Mouse (Mus musculus) CH12F3 (cell line): ENCODE data around the gene Hcn1.

Experiments used
- in situ Hi-C: fragments of 300-500 bp; cut with MboI; formaldehyde crosslinking; loops from 2 replicates; pipeline ENCODE4 v1.14.3; 2020; ENCODE audit warnings: low sequenced_read_pairs

Hcn1 gene

GRCm38 (mm10) chr13:117694729-117695332 is 92.7 kb downstream of the Hcn1 start:
- in situ Hi-C loops = no loop called here

DNA sequence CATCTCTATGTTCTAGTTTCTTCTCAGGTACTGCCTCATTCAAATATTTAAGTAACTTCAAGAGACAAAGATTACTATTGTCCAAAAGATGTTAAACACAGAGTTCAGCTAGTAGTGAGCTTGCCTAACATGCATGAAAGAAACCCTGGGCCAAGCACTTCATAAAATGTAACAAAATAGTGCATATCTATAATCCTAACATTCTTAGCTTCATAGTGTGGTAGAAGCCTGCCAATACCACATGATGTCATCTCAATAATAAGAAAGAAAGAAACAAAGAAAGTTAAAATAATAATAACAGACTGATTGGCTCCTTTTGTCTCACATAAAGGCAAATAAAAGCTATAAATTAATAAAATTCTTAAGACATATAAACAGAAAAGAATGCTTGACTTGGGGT is 103.5 kb downstream of the Hcn1 start:
- in situ Hi-C loops = no loop called here

GRCm38 (mm10) chr13:117705997-117706396 is 103.9 kb downstream of the Hcn1 start:
- in situ Hi-C loops = no loop called here

GRCm38 (mm10) chr13:117706496-117706895 is 104.4 kb downstream of the Hcn1 start:
- in situ Hi-C loops = no loop called here

DNA sequence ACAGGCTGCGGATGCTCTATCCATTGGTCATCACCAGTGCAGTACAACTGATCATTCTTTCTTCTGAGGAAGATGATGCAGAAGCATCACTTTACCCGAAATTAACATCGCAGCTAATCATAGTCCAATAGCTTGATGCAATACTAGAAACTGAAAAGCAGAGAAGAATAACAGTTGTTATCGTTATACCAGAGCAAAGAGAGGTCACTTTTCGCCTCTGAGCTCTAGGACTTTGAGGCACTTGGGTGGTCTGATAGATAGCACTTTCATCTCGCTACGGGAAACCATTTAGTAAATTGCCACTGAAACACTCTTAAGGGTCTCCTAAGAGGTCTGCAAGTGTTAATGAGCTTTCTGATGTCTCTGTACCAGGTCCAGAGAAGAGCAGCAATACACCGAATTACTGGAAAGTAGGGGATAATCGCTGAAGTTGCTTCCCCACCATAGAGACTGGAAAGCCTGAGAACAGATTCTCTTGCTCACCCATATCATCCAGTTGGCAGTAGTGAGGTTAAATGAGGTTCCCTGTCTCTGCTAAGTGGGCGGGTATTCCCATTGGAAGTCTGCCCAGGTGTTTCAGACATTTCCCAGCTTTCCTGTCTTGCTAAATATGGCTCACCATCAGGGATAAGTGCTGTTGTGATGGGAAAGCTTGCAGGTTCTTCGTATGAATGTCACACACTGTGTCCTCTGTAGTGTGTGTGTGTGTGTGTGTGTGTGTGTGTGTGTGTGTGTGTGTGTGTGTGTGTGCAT is 105.0 kb downstream of the Hcn1 start:
- in situ Hi-C loops = no loop called here

DNA sequence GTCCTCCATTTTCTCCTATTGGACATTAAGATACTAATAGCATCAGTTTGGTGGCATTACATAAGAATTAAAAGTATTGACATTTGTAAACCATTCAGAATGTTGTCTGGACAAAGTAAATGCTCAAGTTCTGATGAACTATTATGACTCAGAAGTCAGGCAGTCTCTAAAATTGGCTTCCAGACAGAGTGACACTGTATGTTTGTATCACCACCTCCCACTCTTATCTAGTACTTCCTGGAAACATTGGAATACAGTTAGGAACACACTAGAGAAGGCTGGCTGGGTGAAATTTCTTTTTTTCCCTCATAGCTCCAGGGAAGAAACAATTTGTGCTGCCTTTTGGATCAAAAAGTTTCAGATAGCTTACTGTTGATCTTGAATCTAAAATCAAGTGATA is 108.7 kb downstream of the Hcn1 start:
- in situ Hi-C loops = no loop called here

DNA sequence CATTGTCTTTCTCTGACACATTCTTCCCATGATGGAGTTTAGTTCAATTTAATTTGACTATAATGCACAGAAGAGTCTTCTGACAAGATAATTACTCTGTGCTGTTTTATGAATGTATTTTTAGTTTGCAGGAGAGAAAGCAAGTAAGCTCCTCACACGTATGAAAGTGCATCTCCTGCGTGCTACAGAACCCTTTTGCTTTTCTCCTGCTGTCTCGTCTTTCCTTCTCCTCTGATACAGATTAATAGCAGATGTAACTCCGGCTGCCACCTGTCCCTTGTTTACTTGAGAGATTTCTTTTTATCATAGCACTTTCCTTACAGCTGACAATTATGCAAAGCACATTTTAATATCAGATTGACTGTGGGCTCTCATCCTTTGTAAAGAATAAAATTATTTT is 120.0 kb downstream of the Hcn1 start:
- in situ Hi-C loops = no loop called here

DNA sequence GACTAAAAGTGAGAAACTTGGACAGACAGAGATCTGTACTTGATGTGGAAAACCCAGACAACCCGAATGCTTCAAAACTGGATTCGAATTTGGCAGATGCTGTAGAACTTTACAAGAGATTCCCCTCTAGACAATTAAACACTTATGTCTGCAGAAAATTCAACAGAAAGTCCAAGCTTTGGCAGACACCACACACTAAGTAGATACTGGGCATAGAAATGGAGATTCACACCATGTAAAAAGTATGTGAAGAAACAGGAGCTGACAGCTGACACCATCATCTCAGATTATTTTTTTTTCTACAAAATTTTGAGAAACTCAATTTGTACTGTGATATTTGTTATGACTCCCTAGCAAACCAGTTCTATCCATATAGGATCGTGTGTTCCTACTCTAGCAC is 122.0 kb downstream of the Hcn1 start:
- in situ Hi-C loops = no loop called here

DNA sequence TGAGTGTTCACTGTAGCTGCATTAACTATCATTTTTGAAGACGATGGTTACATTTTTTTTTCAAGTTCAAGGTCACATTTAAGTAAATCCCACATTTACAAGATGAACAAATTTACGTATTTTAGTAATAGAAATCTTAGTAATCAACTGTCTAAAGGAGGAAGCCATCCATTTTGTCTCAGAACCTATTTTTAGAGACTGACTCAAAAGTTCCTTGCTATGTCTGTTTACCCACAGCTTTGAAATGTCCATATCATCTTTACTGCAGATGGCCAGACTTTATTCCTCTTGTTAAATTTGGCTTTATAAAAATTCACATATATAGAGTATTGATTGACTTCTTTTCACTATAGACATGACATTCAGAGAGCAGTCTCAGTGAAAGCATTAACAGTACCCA is 126.3 kb downstream of the Hcn1 start:
- in situ Hi-C loops = no loop called here

GRCm38 (mm10) chr13:117732738-117733137 is 130.6 kb downstream of the Hcn1 start:
- in situ Hi-C loops = no loop called here

- in situ Hi-C loops = no loop called here
These were observed 142.3 kb downstream of the Hcn1 start for GRCm38 (mm10) chr13:117744451-117744850.

DNA sequence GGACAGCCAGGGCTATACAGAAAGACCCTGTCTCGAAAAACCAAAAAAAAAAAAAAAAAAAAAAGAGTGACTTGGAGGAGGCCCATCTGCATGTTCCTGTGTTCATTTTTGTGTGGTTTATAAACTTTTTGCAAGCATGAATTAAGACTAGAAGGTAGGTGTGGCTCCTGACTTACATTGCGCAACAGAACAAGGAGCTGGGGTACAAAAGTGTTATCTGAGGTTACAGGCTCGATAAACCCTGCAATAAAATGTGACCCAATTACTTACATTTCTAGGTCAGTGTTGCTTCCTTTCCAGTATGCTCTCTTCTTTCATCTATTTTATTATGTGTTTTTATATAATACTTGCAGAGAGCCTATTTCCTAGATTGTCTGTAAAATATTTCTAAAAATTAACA is 143.1 kb downstream of the Hcn1 start:
- in situ Hi-C loops = no loop called here

- in situ Hi-C loops = no loop called here
These were observed 163.4 kb downstream of the Hcn1 start for GRCm38 (mm10) chr13:117765487-117765886.

DNA sequence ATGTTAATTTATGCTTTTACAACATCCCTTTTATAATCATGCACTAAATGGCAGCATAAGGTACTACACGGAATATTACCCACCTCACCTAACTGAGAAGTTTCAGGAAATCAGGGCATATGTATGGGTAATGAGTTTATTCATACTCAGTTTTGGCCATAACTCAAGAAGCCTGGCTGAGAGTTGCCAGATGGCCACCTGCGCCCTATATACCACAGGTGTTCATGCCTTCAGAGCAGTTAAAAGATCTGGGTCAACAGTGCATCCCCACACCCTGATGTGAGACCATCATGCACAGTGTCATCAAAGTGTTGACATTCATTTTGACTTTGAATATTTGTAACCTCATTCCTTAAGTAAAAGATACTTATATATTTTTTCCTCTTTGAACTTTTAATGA is 183.3 kb downstream of the Hcn1 start:
- in situ Hi-C loops = no loop called here

DNA sequence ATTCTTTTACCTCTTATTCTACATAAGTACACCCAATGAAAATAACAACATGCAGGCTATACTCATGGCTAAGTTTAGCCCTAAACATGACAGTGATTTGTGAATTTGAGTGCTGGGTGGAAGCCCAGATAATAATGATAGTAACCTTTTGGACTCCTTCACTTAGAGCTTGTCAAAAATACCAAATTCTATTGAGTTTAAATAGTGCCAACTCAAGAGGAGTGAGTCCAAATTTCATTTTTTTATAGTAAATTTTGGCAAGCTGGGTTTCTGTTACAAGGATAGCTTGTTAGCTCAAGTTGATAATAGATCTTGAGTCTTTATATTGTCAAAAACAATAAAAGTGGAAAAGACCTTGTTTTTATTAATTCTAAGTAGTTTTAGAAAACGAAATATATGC is 190.7 kb downstream of the Hcn1 start:
- in situ Hi-C loops = no loop called here

- in situ Hi-C loops = no loop called here
These were observed 198.9 kb downstream of the Hcn1 start for GRCm38 (mm10) chr13:117801061-117801460.

DNA sequence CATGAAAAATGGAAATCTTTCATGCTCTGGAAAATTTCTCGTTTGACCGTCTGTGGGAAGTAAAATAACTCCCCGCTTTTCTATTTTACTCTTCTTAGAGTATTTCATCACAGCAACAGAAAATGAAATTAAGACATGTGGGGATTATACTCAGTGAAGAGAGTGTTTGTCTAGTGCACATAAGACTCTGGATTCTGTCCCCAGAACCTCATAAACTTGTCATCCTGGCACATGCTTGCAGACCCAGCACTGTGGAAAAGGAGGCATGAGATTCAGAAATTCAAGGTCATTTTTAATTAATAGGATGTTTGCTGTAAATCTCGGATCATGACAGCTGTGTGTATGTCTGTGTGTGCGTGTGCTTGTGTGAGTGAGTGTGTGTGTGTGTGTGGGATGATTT is 225.5 kb downstream of the Hcn1 start:
- in situ Hi-C loops = no loop called here

GRCm38 (mm10) chr13:117836658-117837057 is 234.5 kb downstream of the Hcn1 start:
- in situ Hi-C loops = no loop called here

DNA sequence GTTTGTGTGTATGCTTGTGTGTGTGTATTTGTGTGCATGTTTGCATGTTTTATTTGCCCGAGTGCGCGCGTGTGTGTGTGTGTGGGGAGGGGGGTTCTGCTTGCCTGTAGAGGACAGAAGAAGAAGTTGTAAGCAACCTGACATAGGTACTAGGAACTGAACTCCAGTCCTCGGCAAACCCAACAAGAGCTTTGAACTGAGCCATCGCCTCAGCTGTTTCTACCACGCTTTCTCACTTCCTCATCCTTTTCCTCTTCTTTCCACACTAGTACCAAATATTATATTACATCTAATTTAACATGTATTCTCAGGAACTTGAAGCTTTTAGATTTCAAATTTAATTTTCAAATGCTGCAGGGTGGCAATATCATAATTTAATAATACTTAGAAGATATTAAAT is 236.1 kb downstream of the Hcn1 start:
- in situ Hi-C loops = no loop called here

DNA sequence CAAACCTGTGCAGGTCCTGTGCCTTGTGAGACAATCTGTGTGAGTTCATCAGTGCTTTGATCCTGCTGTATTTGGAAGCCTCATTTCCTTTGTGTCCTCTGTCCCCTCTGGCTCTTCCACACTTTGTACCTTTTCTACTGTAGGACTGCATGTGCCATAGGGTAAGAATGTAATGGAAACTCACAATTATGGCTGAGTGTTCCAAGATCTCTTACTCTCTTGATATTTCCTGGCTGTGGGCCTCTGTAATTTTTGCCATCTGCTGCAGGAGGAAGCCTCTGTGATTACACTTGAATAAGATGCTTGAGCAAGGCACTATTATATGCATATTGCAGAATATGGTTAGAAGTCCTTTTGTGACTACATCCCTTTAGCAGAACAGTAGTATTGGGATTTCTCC is 240.2 kb downstream of the Hcn1 start:
- in situ Hi-C loops = no loop called here

GRCm38 (mm10) chr13:117847290-117847689 is 245.2 kb downstream of the Hcn1 start:
- in situ Hi-C loops = no loop called here

DNA sequence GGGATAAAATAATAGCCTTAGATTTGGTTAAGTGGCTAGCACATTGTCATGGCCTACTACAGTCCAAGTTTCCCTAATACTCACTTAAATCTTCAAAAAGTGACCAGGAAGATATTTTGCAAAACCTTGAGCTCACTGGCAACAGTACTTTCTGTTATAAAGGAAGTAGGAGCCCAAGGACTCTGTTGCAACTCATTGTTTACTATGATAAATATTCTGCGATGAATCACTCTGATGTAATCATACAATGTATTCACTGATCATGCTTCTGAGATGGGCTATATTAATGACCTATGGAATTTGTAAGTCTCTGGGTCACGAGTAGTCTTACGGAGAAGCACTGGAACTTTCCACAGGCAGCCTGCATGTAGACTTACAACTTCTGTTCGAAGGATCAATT is 246.6 kb downstream of the Hcn1 start:
- in situ Hi-C loops = no loop called here
